Mouse (Mus musculus) ES-Bruce4 (cell line): ENCODE data around the gene Kank1.

Source experiments
- CTCF ChIP-seq: IDR thresholded peaks from one replicate; pipeline ENCODE4 v1.8.1; 2011; ENCODE audit warnings: low read depth, low read length
- EP300 ChIP-seq: IDR thresholded peaks from 2 replicates; pipeline ENCODE4 v1.6.1; 2011; ENCODE audit warnings: low read depth, low read length; ENCODE audit not compliant: insufficient read depth

DNA sequence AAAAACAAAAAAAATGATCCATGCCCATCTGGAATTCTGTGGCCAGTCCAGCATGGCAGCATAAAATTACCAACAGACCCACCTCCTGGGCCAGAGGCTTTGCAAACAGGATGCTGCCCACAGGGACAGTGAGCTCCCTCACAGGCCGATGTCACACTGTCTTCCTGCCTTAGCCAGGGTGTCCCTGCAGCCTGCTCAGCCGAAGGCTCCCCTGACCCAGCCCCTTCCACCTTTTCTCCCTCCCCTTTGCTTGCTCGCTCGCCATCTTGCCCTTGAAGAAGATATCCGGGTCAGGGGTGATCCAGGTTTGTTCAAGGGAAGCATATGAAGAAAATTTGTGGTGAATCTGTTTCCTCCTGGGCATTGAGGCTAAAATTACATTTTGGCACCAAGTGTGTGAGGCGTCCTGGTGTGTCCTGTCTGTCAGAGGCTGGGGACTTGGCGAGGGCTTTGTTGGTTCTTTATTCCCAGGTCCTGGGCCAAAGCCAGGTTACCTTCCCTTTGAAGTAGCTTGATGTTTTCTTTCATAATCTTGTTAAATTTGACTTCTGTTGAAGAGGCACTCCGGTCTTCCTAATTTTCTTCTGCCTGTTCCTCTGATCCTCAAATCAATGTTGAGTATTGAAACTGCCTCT lies 121.8 kb downstream of the Kank1 start:
- TF ChIP-seq CTCF = no peak
- no peak for TF ChIP-seq EP300
